Mouse (Mus musculus): ENCODE data around the gene Vgll2. TPM values are rescaled to one million over a fixed set of nuclear protein-coding genes. Genes with fewer than 3 reads are reported as not detected.

Gene Vgll2
- polyA plus RNA-seq, 1 experiment from 2014 or later: 0.32 TPM

Small RNAs within 50 kb of the gene (microRNA-seq; reads per million reads assigned to microRNA genes)
- gene Gm24084: not detected

Other genes with a start within 250 kb of the Vgll2 start
- not detected in 2 replicates for gene Ros1, start 172.7 kb downstream of the Vgll2 start, polyA plus RNA-seq (2015; fragmentation: Nextera tagmentation; extraction: Ambion mirVana)
- 8.0 and 8.5 TPM in 2 replicates for gene Dcbld1, start 211.1 kb downstream of the Vgll2 start, polyA plus RNA-seq (2015; fragmentation: Nextera tagmentation; extraction: Ambion mirVana)

All from heart, embryonic 13.5 days (tissue).